15 mouse cellular contexts compared by ENCODE assay signal in genomic region chr7:31059919-31060620, GRCm38 (mm10). TPM values are rescaled to one million over a fixed set of nuclear protein-coding genes. Genes with fewer than 3 reads are reported as not detected.
DNase-seq lines count a peak whose midpoint lies in the region; ATAC-seq lines count a peak whose summit lies in the region.
"Had no signal": no experiment of that assay in that cellular context is flagged by ENCODE, and none has a peak within 500 bp of the region (broad histone marks: within the 10 kb centered on the region; RNA-seq: fewer than 3 reads in every experiment).

No protein-coding gene starts in this region.

- H3K4me2 ChIP-seq in hindbrain, embryonic 11.5 days (replicated peaks; ENCODE audit: low read depth, low read length): 0 out of 2 replicates have a peak overlapping the region, but pooled peaks have one; percentile 5
- no peak overlapping the region for H3K4me2 ChIP-seq in hindbrain, embryonic 16.5 days (ENCODE audit: low read length)
- H3K4me2 ChIP-seq in midbrain, embryonic 13.5 days (replicated peaks): no peak overlapping the region
- no peak overlapping the region for H3K4me2 ChIP-seq in midbrain, embryonic 15.5 days
- no peak overlapping the region for H3K4me2 ChIP-seq in stomach, embryonic 16.5 days (ENCODE audit: low read depth, low read length)
- H3K4me2 ChIP-seq: forebrain, embryonic 12.5 days had no signal

- 67% methylated on average over 10 of the region's 11 CpGs for WGBS in hindbrain, embryonic 11.5 days
- 64% methylated on average over 11 of the region's 11 CpGs for WGBS in hindbrain, embryonic 16.5 days
- WGBS in midbrain, embryonic 13.5 days: 60% methylated on average over 11 of the region's 11 CpGs
- 56% methylated on average over 11 of the region's 11 CpGs for WGBS in midbrain, embryonic 15.5 days
- 72% methylated on average over 11 of the region's 11 CpGs for WGBS in stomach, embryonic 16.5 days

- no peaks in the 10 kb centered on the region for H3K9me3 ChIP-seq in hindbrain, embryonic 11.5 days (ENCODE audit: control insufficient read depth, low read length)
- H3K9me3 ChIP-seq in hindbrain, embryonic 16.5 days (ENCODE audit: control insufficient read depth, low read length): no peaks in the 10 kb centered on the region
- H3K9me3 ChIP-seq in midbrain, embryonic 13.5 days: no peaks in the 10 kb centered on the region
- no peaks in the 10 kb centered on the region for H3K9me3 ChIP-seq in midbrain, embryonic 15.5 days
- H3K9me3 ChIP-seq in stomach, embryonic 16.5 days (replicated peaks; ENCODE audit: control insufficient read depth, low read length): no peaks in the 10 kb centered on the region
- H3K9me3 ChIP-seq: forebrain, embryonic 12.5 days had no signal

- 0 out of 2 replicates have a peak, but pooled peaks have one; percentile 8 for ATAC-seq in hindbrain, embryonic 11.5 days (ENCODE audit: low FRiP score)
- no peak for ATAC-seq in hindbrain, embryonic 16.5 days
- ATAC-seq in midbrain, embryonic 13.5 days: no peak
- no peak for ATAC-seq in midbrain, embryonic 15.5 days (replicated peaks)
- no peak for ATAC-seq in stomach, embryonic 16.5 days (ENCODE audit: insufficient read depth, low FRiP score)

- H3K36me3 ChIP-seq in hindbrain, embryonic 11.5 days (ENCODE audit: control insufficient read depth, insufficient read depth, low read length): no peaks in the 10 kb centered on the region
- no peaks in the 10 kb centered on the region for H3K36me3 ChIP-seq in hindbrain, embryonic 16.5 days (ENCODE audit: control insufficient read depth, insufficient read depth, low read length)
- no peaks in the 10 kb centered on the region for H3K36me3 ChIP-seq in midbrain, embryonic 13.5 days
- H3K36me3 ChIP-seq in midbrain, embryonic 15.5 days (replicated peaks): no peaks in the 10 kb centered on the region
- no peaks in the 10 kb centered on the region for H3K36me3 ChIP-seq in stomach, embryonic 16.5 days (ENCODE audit: control insufficient read depth, insufficient read depth, low read length)
- H3K36me3 ChIP-seq: forebrain, embryonic 12.5 days had no signal

- peak overlapping the region; percentile 27; the same call in 1 of the 2 replicates for H3K9ac ChIP-seq in hindbrain, embryonic 11.5 days (ENCODE audit: low read depth, low read length)
- no peak overlapping the region for H3K9ac ChIP-seq in hindbrain, embryonic 16.5 days (ENCODE audit: low read depth, low read length)
- H3K9ac ChIP-seq in midbrain, embryonic 13.5 days (replicated peaks): no peak overlapping the region
- no peak overlapping the region for H3K9ac ChIP-seq in midbrain, embryonic 15.5 days
- H3K9ac ChIP-seq in stomach, embryonic 16.5 days (ENCODE audit: low read length): peak overlapping the region; percentile 26; the same call in 1 of the 2 replicates
- H3K9ac ChIP-seq: forebrain, embryonic 12.5 days; liver, embryonic 14.5 days had no signal

- no peak overlapping the region for H3K4me3 ChIP-seq in hindbrain, embryonic 11.5 days (ENCODE audit: low read depth, low read length)
- H3K4me3 ChIP-seq in hindbrain, embryonic 16.5 days (ENCODE audit: low read length): no peak overlapping the region
- H3K4me3 ChIP-seq in midbrain, embryonic 13.5 days (replicated peaks): no peak overlapping the region
- H3K4me3 ChIP-seq in midbrain, embryonic 15.5 days: no peak overlapping the region
- no peak overlapping the region for H3K4me3 ChIP-seq in stomach, embryonic 16.5 days (replicated peaks; ENCODE audit: low read length)
- H3K4me3 ChIP-seq: forebrain, embryonic 12.5 days had no signal

- H3K27ac ChIP-seq in hindbrain, embryonic 11.5 days (ENCODE audit: low read depth, low read length): peak overlapping the region; percentile 67
- no peak overlapping the region for H3K27ac ChIP-seq in hindbrain, embryonic 16.5 days (ENCODE audit: low read depth, low read length)
- peak overlapping the region; percentile 9; the same call in 1 of the 2 replicates for H3K27ac ChIP-seq in midbrain, embryonic 13.5 days
- no peak overlapping the region for H3K27ac ChIP-seq in midbrain, embryonic 15.5 days
- H3K27ac ChIP-seq in stomach, embryonic 16.5 days (ENCODE audit: low read length): no peak overlapping the region
- H3K27ac ChIP-seq: forebrain, embryonic 12.5 days; liver, embryonic 14.5 days had no signal

- no peaks in the 10 kb centered on the region for H3K4me1 ChIP-seq in hindbrain, embryonic 11.5 days (replicated peaks; ENCODE audit: control insufficient read depth, insufficient read depth, low read length)
- H3K4me1 ChIP-seq in hindbrain, embryonic 16.5 days (ENCODE audit: control insufficient read depth, insufficient read depth, low read depth, low read length): no peaks in the 10 kb centered on the region
- H3K4me1 ChIP-seq in midbrain, embryonic 13.5 days (replicated peaks): peaks cover 6% of the 10 kb centered on the region
- H3K4me1 ChIP-seq in midbrain, embryonic 15.5 days: 0 out of 2 replicates have a peak, but pooled peaks cover 3% of the 10 kb centered on the region
- peaks cover 5% of the 10 kb centered on the region; the same call in 1 of the 2 replicates for H3K4me1 ChIP-seq in stomach, embryonic 16.5 days (ENCODE audit: control insufficient read depth, insufficient read depth, low read length)

- H3K27me3 ChIP-seq in hindbrain, embryonic 11.5 days (ENCODE audit: control insufficient read depth, insufficient read depth, low read length): no peaks in the 10 kb centered on the region; the same call in 1 of the 2 replicates
- no peaks in the 10 kb centered on the region for H3K27me3 ChIP-seq in hindbrain, embryonic 16.5 days (replicated peaks; ENCODE audit: control insufficient read depth, insufficient read depth, low read length)
- H3K27me3 ChIP-seq in midbrain, embryonic 13.5 days: 0 out of 2 replicates have a peak, but pooled peaks cover 3% of the 10 kb centered on the region
- no peaks in the 10 kb centered on the region for H3K27me3 ChIP-seq in midbrain, embryonic 15.5 days (replicated peaks)
- no peaks in the 10 kb centered on the region for H3K27me3 ChIP-seq in stomach, embryonic 16.5 days (ENCODE audit: control insufficient read depth, insufficient read depth, low read length)

- DNase-seq in adrenal gland, postnatal 14 days: peak; percentile 13
- DNase-seq in adrenal gland, adult 8-10 months: no peak
- no peak for DNase-seq in hindbrain, embryonic 11.5 days (ENCODE audit: low spot score)
- no peak for DNase-seq in right cerebral cortex, postnatal 4 days
- DNase-seq: cerebellum, adult 8-10 months; heart, postnatal 4 days; thymus, postnatal 4 days had no signal

RNA-seq across cellular contexts. Expression of gene Lgi4, which starts 0.9 kb away (rescaled TPM):
- total RNA-seq in adrenal gland, postnatal 14 days (2021): 5.6 TPM in 2 replicates
- total RNA-seq in adrenal gland, adult 8-10 months (2022): 1 to 10 TPM; 2.8 to 8.8 (median 4.2) TPM
- 1.0 and 2.8 TPM in 2 replicates for polyA plus RNA-seq in hindbrain, embryonic 11.5 days (2014; fragmentation: Nextera tagmentation; extraction: Ambion mirVana)
- 0.50 and 0.65 TPM in 2 replicates for polyA plus RNA-seq in hindbrain, embryonic 16.5 days (2015; fragmentation: Nextera tagmentation; extraction: Ambion mirVana)
- 0.16 and 0.30 TPM in 2 replicates for polyA plus RNA-seq in midbrain, embryonic 13.5 days (2015; fragmentation: Nextera tagmentation; extraction: Ambion mirVana)
- 0.19 and 0.22 TPM in 2 replicates for polyA plus RNA-seq in midbrain, embryonic 15.5 days (2015; fragmentation: Nextera tagmentation; extraction: Ambion mirVana)
- polyA plus RNA-seq in stomach, embryonic 16.5 days (2015; fragmentation: Nextera tagmentation; extraction: Ambion mirVana): 0.92 and 1.7 TPM in 2 replicates
- total RNA-seq: CH12.LX had no signal

RNA-seq across cellular contexts. Expression of gene Fxyd1, which starts 3.1 kb away (rescaled TPM):
- 340 and 374 TPM in 2 replicates for total RNA-seq in adrenal gland, postnatal 14 days (2021)
- total RNA-seq in adrenal gland, adult 8-10 months (2022): 100 to 1,000 TPM; 110 to 212 (median 163) TPM
- polyA plus RNA-seq in hindbrain, embryonic 11.5 days (2014; fragmentation: Nextera tagmentation; extraction: Ambion mirVana): 15.6 and 18.1 TPM in 2 replicates
- 69.4 and 89.9 TPM in 2 replicates for polyA plus RNA-seq in hindbrain, embryonic 16.5 days (2015; fragmentation: Nextera tagmentation; extraction: Ambion mirVana)
- polyA plus RNA-seq in midbrain, embryonic 13.5 days (2015; fragmentation: Nextera tagmentation; extraction: Ambion mirVana): 5.2 and 5.6 TPM in 2 replicates
- 13.2 and 15.5 TPM in 2 replicates for polyA plus RNA-seq in midbrain, embryonic 15.5 days (2015; fragmentation: Nextera tagmentation; extraction: Ambion mirVana)
- 127 and 129 TPM in 2 replicates for polyA plus RNA-seq in stomach, embryonic 16.5 days (2015; fragmentation: Nextera tagmentation; extraction: Ambion mirVana)
- total RNA-seq: CH12.LX had no signal

RNA-seq across cellular contexts. Expression of gene Fxyd7, which starts 8.8 kb away (rescaled TPM):
- total RNA-seq in adrenal gland, postnatal 14 days (2021): 3.6 and 10.7 TPM in 2 replicates
- total RNA-seq in adrenal gland, adult 8-10 months (2022): 1 to 10 TPM; 2.0 to 4.1 (median 2.3) TPM
- 8.7 and 12.6 TPM in 2 replicates for polyA plus RNA-seq in hindbrain, embryonic 11.5 days (2014; fragmentation: Nextera tagmentation; extraction: Ambion mirVana)
- 324 and 417 TPM in 2 replicates for polyA plus RNA-seq in hindbrain, embryonic 16.5 days (2015; fragmentation: Nextera tagmentation; extraction: Ambion mirVana)
- 49.2 and 50.8 TPM in 2 replicates for polyA plus RNA-seq in midbrain, embryonic 13.5 days (2015; fragmentation: Nextera tagmentation; extraction: Ambion mirVana)
- 174 and 186 TPM in 2 replicates for polyA plus RNA-seq in midbrain, embryonic 15.5 days (2015; fragmentation: Nextera tagmentation; extraction: Ambion mirVana)
- 22.2 and 25.8 TPM in 2 replicates for polyA plus RNA-seq in stomach, embryonic 16.5 days (2015; fragmentation: Nextera tagmentation; extraction: Ambion mirVana)
- total RNA-seq: CH12.LX had no signal

RNA-seq across cellular contexts. Expression of gene Fxyd3, which starts 16.4 kb away (rescaled TPM):
- total RNA-seq in adrenal gland, postnatal 14 days (2021): 2.9 and 5.6 TPM in 2 replicates
- 1 to 10 TPM in 1 of 4 experiments, under 1 TPM in 3; 0.73 to 1.3 (median 0.86) TPM for total RNA-seq in adrenal gland, adult 8-10 months (2022)
- polyA plus RNA-seq in hindbrain, embryonic 11.5 days (2014; fragmentation: Nextera tagmentation; extraction: Ambion mirVana): 6.3 and 8.6 TPM in 2 replicates
- 0.43 and 0.95 TPM in 2 replicates for polyA plus RNA-seq in hindbrain, embryonic 16.5 days (2015; fragmentation: Nextera tagmentation; extraction: Ambion mirVana)
- 0.47 TPM in 1 of 2 replicates, not detected in the other for polyA plus RNA-seq in midbrain, embryonic 13.5 days (2015; fragmentation: Nextera tagmentation; extraction: Ambion mirVana)
- polyA plus RNA-seq in midbrain, embryonic 15.5 days (2015; fragmentation: Nextera tagmentation; extraction: Ambion mirVana): not detected in 2 replicates
- polyA plus RNA-seq in stomach, embryonic 16.5 days (2015; fragmentation: Nextera tagmentation; extraction: Ambion mirVana): 497 and 614 TPM in 2 replicates
- total RNA-seq: CH12.LX; left cerebral cortex, postnatal 25 days had no signal

RNA-seq across cellular contexts. Expression of gene Fxyd5, which starts 17.8 kb away (rescaled TPM):
- total RNA-seq in adrenal gland, postnatal 14 days (2021): 32.7 and 63.0 TPM in 2 replicates
- total RNA-seq in adrenal gland, adult 8-10 months (2022): 10 to 100 TPM; 53.1 to 81.6 (median 58.8) TPM
- 12.3 and 14.1 TPM in 2 replicates for polyA plus RNA-seq in hindbrain, embryonic 11.5 days (2014; fragmentation: Nextera tagmentation; extraction: Ambion mirVana)
- polyA plus RNA-seq in hindbrain, embryonic 16.5 days (2015; fragmentation: Nextera tagmentation; extraction: Ambion mirVana): 24.4 and 32.9 TPM in 2 replicates
- polyA plus RNA-seq in midbrain, embryonic 13.5 days (2015; fragmentation: Nextera tagmentation; extraction: Ambion mirVana): 10.3 and 11.7 TPM in 2 replicates
- 24.8 and 26.8 TPM in 2 replicates for polyA plus RNA-seq in midbrain, embryonic 15.5 days (2015; fragmentation: Nextera tagmentation; extraction: Ambion mirVana)
- 28.0 and 31.0 TPM in 2 replicates for polyA plus RNA-seq in stomach, embryonic 16.5 days (2015; fragmentation: Nextera tagmentation; extraction: Ambion mirVana)

Comparison
In these comparisons a context has a peak if more than half of its experiments do, and no peak if none do; other contexts are left out.
1. H3K27ac ChIP-seq: peak in hindbrain, embryonic 11.5 days (single experiment) and midbrain, embryonic 13.5 days (single experiment); none in hindbrain, embryonic 16.5 days (single experiment), midbrain, embryonic 15.5 days (single experiment) and stomach, embryonic 16.5 days (single experiment).
2. H3K9ac ChIP-seq: peak in hindbrain, embryonic 11.5 days (single experiment) and stomach, embryonic 16.5 days (single experiment); none in hindbrain, embryonic 16.5 days (single experiment), midbrain, embryonic 13.5 days (single experiment) and midbrain, embryonic 15.5 days (single experiment).